Mouse (Mus musculus) kidney, embryonic 14.5 days (tissue): ENCODE results near the gene Itgb3bp. TPM values are rescaled to one million over a fixed set of nuclear protein-coding genes. Genes with fewer than 3 reads are reported as not detected.

Experiments used
- ATAC-seq: fragments of 200-750 bp; cut with Nextera tagmentation; 2 replicates; pipeline ENCODE4 v1.8.0; 2017; ENCODE audit warnings: moderate number of reproducible peaks, mild to moderate bottlenecking, moderate TSS enrichment, moderate library complexity; ENCODE audit not compliant: low FRiP score, low TSS enrichment
- H3K27ac ChIP-seq: fragments of 300-500 bp; sonication (generic); 2 replicates; pipeline ENCODE4 v1.5.1; 2014; ENCODE audit warnings: low read depth, mild to moderate bottlenecking, low read length, moderate library complexity, mixed read lengths
- H3K27me3 ChIP-seq: fragments of 300-500 bp; sonication (generic); 2 replicates; pipeline ENCODE4 v1.6.1; 2014; ENCODE audit warnings: mild to moderate bottlenecking, low read length; ENCODE audit not compliant: control insufficient read depth, insufficient read depth
- H3K36me3 ChIP-seq: fragments of 300-500 bp; sonication (generic); 2 replicates; pipeline ENCODE4 v1.6.1; 2014; ENCODE audit warnings: low read length, mixed read lengths; ENCODE audit not compliant: control insufficient read depth, insufficient read depth
- H3K4me1 ChIP-seq: fragments of 300-500 bp; sonication (generic); 2 replicates; pipeline ENCODE4 v1.6.1; 2014; ENCODE audit warnings: low read length, mixed read lengths; ENCODE audit not compliant: control insufficient read depth, insufficient read depth
- H3K4me2 ChIP-seq: fragments of 300-500 bp; sonication (generic); replicated peaks from 2 replicates; pipeline ENCODE4 v1.6.1; 2014; ENCODE audit warnings: low read depth, mild to moderate bottlenecking, low read length
- H3K4me3 ChIP-seq: fragments of 300-500 bp; sonication (generic); 2 replicates; pipeline ENCODE4 v1.5.1; 2014; ENCODE audit warnings: mild to moderate bottlenecking, low read length
- H3K9ac ChIP-seq: fragments of 300-500 bp; sonication (generic); 2 replicates; pipeline ENCODE4 v1.6.1; 2014; ENCODE audit warnings: low read depth, mild to moderate bottlenecking, low read length, moderate library complexity
- H3K9me3 ChIP-seq: fragments of 300-500 bp; sonication (generic); 2 replicates; pipeline ENCODE4 v1.6.1; 2016; ENCODE audit warnings: low read length; ENCODE audit not compliant: control insufficient read depth
- WGBS: fragments of 180-500 bp; shearing (Covaris S2); extraction: QIAGEN DNeasy Blood & Tissue Kit; methylation state at CpG from one replicate; pipeline ENCODE4 v1.1.7; 2014; 5-methylcytosine and 5-hydroxymethylcytosine counted together
- polyA plus RNA-seq: library from polyadenylated mRNA; unstranded; fragments of >200 nt; fragmentation: Nextera tagmentation; extraction: Ambion mirVana; gene quantifications from 2 replicates; pipeline ENCODE4 v1.2.1, GENCODE M21; 2014

Itgb3bp gene
- polyA plus RNA-seq, 1 experiment from 2014 or later = 39.6 TPM

- ATAC-seq = no peak
- Histone ChIP-seq H3K4me3 (no peak overlapping the region), H3K36me3 (no peaks in the 10 kb centered on the region), H3K27me3 (no peaks in the 10 kb centered on the region), H3K9me3 (no peaks in the 10 kb centered on the region), H3K9ac (no peak overlapping the region), H3K4me2 (no peak overlapping the region), H3K27ac (no peak overlapping the region), H3K4me1 (no peaks in the 10 kb centered on the region)
- 82% methylated on average over 7 of the region's 7 CpGs for WGBS
These were observed 112.7 kb downstream of the Itgb3bp start for GRCm38 (mm10) chr4:99816697-99817460.

GRCm38 (mm10) chr4:99792365-99792764 is 137.2 kb downstream of the Itgb3bp start:
- no peak for ATAC-seq

GRCm38 (mm10) chr4:99773041-99773440 is 156.6 kb downstream of the Itgb3bp start:
- Histone ChIP-seq H3K4me2 (no peak overlapping the region), H3K4me3 (no peak overlapping the region)
- WGBS = 13% methylated on average over 1 of the region's 1 CpGs

More at GRCm38 (mm10) chr4:99792365-99792764, 137.2 kb downstream of the Itgb3bp start:
- no peaks in the 10 kb centered on the region for H3K4me1 ChIP-seq
- no peaks in the 10 kb centered on the region for H3K27me3 ChIP-seq
- 86% methylated on average over 6 of the region's 6 CpGs for WGBS
- H3K4me2 ChIP-seq = no peak overlapping the region
- no peak overlapping the region for H3K4me3 ChIP-seq
- no peaks in the 10 kb centered on the region for H3K36me3 ChIP-seq
- H3K9me3 ChIP-seq = no peaks in the 10 kb centered on the region
- no peak overlapping the region for H3K9ac ChIP-seq
- no peak overlapping the region for H3K27ac ChIP-seq

GRCm38 (mm10) chr4:99770555-99770954 is 159.1 kb downstream of the Itgb3bp start:
- Histone ChIP-seq H3K9ac (no peak overlapping the region), H3K36me3 (no peaks in the 10 kb centered on the region), H3K27ac (no peak overlapping the region), H3K27me3 (no peaks in the 10 kb centered on the region), H3K4me1 (no peaks in the 10 kb centered on the region), H3K4me3 (no peak overlapping the region), H3K4me2 (no peak overlapping the region), H3K9me3 (no peaks in the 10 kb centered on the region)
- 75% methylated on average over 5 of the region's 5 CpGs for WGBS
- no peak; the same call in 1 of the 2 replicates for ATAC-seq

More at GRCm38 (mm10) chr4:99773041-99773440, 156.6 kb downstream of the Itgb3bp start:
- Histone ChIP-seq H3K27ac (no peak overlapping the region), H3K4me1 (no peaks in the 10 kb centered on the region), H3K36me3 (no peaks in the 10 kb centered on the region), H3K27me3 (no peaks in the 10 kb centered on the region), H3K9me3 (no peaks in the 10 kb centered on the region), H3K9ac (no peak overlapping the region)
- ATAC-seq = no peak

- Histone ChIP-seq H3K4me3 (no peak overlapping the region), H3K4me1 (no peaks in the 10 kb centered on the region), H3K36me3 (no peaks in the 10 kb centered on the region), H3K27me3 (no peaks in the 10 kb centered on the region), H3K9ac (no peak overlapping the region), H3K27ac (no peak overlapping the region), H3K9me3 (no peaks in the 10 kb centered on the region), H3K4me2 (no peak overlapping the region)
- peak; percentile 75; the same call in 1 of the 2 replicates for ATAC-seq
- WGBS = 65% methylated on average over 1 of the region's 1 CpGs
These were observed 162.9 kb downstream of the Itgb3bp start for GRCm38 (mm10) chr4:99766753-99767152.

- ATAC-seq = no peak
- Histone ChIP-seq H3K27ac (no peak overlapping the region), H3K4me1 (no peaks in the 10 kb centered on the region), H3K4me2 (no peak overlapping the region), H3K9me3 (no peaks in the 10 kb centered on the region), H3K9ac (no peak overlapping the region), H3K36me3 (no peaks in the 10 kb centered on the region), H3K4me3 (no peak overlapping the region), H3K27me3 (no peaks in the 10 kb centered on the region)
- 80% methylated on average over 5 of the region's 5 CpGs for WGBS
These were observed 163.3 kb downstream of the Itgb3bp start for GRCm38 (mm10) chr4:99766303-99766702.

- WGBS = 85% methylated on average over 5 of the region's 5 CpGs
- no peak for ATAC-seq
- Histone ChIP-seq H3K36me3 (peaks cover 2% of the 10 kb centered on the region; the same call in 1 of the 2 replicates), H3K27ac (no peak overlapping the region), H3K4me2 (no peak overlapping the region), H3K27me3 (no peaks in the 10 kb centered on the region), H3K9me3 (no peaks in the 10 kb centered on the region), H3K4me3 (no peak overlapping the region), H3K4me1 (no peaks in the 10 kb centered on the region), H3K9ac (no peak overlapping the region)
These were observed 177.2 kb downstream of the Itgb3bp start for GRCm38 (mm10) chr4:99752426-99752825.

- no peaks in the 10 kb centered on the region for H3K27me3 ChIP-seq
- no peak for ATAC-seq
- H3K4me1 ChIP-seq = no peaks in the 10 kb centered on the region
- no peak overlapping the region for H3K9ac ChIP-seq
- H3K4me3 ChIP-seq = no peak overlapping the region
- no peak overlapping the region for H3K4me2 ChIP-seq
- H3K36me3 ChIP-seq = no peaks in the 10 kb centered on the region
- no peaks in the 10 kb centered on the region for H3K9me3 ChIP-seq
- no peak overlapping the region for H3K27ac ChIP-seq
- 67% methylated on average over 7 of the region's 7 CpGs for WGBS
These were observed 189.8 kb downstream of the Itgb3bp start for GRCm38 (mm10) chr4:99739836-99740235.

GRCm38 (mm10) chr4:99725914-99726451 is 203.6 kb downstream of the Itgb3bp start:
- WGBS = 91% methylated on average over 8 of the region's 8 CpGs
- Histone ChIP-seq H3K27ac (no peak overlapping the region), H3K9ac (no peak overlapping the region), H3K4me2 (no peak overlapping the region), H3K9me3 (peaks cover 15% of the 10 kb centered on the region; the same call in 1 of the 2 replicates), H3K36me3 (peaks cover 42% of the 10 kb centered on the region), H3K4me3 (no peak overlapping the region), H3K4me1 (no peaks in the 10 kb centered on the region), H3K27me3 (no peaks in the 10 kb centered on the region)
- no peak for ATAC-seq
